Mouse (Mus musculus): ENCODE results near the gene Ralgapa2. TPM values are rescaled to one million over a fixed set of nuclear protein-coding genes. Genes with fewer than 3 reads are reported as not detected.
A peak's percentile ranks its signal among the peaks of the same experiment; 100 is the strongest.

Ralgapa2 gene
- polyA plus RNA-seq, 1 experiment = 14.5 TPM

DNA sequence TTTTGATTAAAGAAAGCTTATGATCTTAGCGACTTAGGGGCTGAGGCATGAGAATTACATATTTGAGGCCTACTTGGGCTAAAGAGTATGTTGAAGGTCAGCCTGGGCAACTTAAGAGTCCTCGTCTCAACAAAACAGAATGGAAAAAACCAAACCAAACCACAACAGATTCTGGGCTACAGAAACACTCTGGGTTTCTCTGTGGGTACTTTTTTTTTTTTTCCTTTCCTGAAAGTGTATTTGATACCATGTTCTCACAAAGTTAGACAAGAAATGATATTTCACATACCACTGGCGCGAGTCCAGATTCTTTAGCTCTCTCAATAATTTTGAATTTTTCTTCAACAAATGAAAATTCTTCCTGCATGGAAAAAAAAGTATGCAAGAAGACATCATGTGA lies 172.1 kb downstream of the Ralgapa2 start:
- no peak for DNase-seq (ENCODE audit: low read depth)
- TF ChIP-seq POLR2A (IDR thresholded peaks at IDR 0.05; ENCODE audit: borderline replicate concordance, extremely low read depth, insufficient read depth, insufficient read length, poor library complexity, severe bottlenecking) (no peak), CTCF (IDR thresholded peaks at IDR 0.05; ENCODE audit: borderline replicate concordance, extremely low read depth, insufficient read depth, insufficient read length) (no peak)

DNA sequence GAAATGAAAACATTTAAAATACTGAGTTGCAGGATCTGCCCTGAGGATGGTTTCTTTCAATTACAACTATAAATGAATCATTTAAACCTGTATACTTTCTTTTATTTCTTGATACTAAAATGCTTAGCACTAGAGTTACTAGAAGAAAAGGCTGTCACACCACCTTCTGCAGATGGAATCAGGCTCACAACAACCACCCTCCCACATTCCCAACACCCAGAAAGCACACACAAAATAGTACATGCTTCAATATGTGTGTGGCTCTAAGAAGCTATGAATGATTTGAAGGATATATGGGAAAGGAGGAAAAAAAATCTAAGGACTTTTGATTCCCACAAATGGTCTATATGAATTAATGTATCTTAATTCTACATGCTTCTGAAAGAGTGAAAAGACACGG lies 174.6 kb downstream of the Ralgapa2 start:
- TF ChIP-seq CTCF (IDR thresholded peaks at IDR 0.05; ENCODE audit: borderline replicate concordance, extremely low read depth, insufficient read depth, insufficient read length) (no peak), POLR2A (IDR thresholded peaks at IDR 0.05; ENCODE audit: borderline replicate concordance, extremely low read depth, insufficient read depth, insufficient read length, poor library complexity, severe bottlenecking) (no peak)
- DNase-seq (ENCODE audit: low read depth) = no peak

DNA sequence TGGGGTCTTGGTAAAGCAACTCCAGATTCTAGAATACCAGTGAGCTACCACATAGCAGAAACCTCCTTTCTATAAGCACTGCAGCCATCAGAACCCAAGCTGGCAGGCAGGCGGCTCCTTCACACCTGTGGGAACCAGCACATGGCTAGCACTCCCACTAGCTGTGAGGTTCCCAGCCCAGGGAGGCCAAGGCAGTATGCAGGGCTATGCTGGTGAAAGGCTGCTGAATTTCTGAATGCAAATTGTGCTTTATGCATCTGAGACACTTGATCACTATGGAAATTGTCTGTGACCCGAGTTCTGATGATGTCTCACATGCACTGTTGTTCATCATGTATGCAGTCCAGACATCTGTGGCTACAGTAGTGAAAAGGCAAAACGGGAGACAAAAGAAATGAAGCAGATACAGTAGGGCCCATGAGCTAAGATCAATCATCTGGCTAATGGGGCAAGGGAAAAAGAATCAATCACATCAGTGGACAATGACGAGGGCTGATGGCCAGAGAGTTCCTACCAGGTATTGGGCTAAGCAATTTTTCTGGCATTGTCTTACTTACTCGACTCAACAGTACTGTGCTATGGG lies 180.2 kb downstream of the Ralgapa2 start:
- DNase-seq (ENCODE audit: low read depth) = peak; percentile 66
- TF ChIP-seq POLR2A (IDR thresholded peaks at IDR 0.05; ENCODE audit: borderline replicate concordance, extremely low read depth, insufficient read depth, insufficient read length, poor library complexity, severe bottlenecking) (no peak), CTCF (IDR thresholded peaks at IDR 0.05; ENCODE audit: borderline replicate concordance, extremely low read depth, insufficient read depth, insufficient read length) (no peak)

DNA sequence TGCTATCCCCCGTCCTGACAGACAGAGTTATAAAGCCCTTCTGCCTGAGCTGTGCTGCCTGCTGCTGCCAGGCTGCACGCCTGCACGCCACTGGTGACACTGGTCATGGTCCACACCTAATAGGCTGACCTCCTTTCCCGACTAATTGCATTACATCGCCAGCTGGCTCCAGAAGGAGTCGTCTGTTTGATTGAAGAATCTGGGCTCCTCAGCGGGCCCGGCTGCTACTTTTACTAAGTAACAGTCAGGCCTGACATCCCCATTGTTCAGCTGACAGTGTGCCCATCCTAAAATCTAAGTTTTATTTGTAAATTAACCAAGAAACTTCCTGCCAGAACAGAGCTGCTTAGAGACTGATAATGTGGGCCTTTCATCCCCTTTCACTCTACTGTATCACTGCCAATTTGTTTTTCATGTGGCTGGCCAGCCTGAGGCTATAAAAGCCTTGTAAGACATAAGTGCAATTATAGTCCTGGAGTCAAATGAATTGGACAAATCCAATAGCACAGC lies 181.3 kb downstream of the Ralgapa2 start:
- TF ChIP-seq CTCF (IDR thresholded peaks at IDR 0.05; ENCODE audit: borderline replicate concordance, extremely low read depth, insufficient read depth, insufficient read length) = no peak
- TF ChIP-seq POLR2A (IDR thresholded peaks at IDR 0.05; ENCODE audit: borderline replicate concordance, extremely low read depth, insufficient read depth, insufficient read length, poor library complexity, severe bottlenecking) = no peak
- peak; percentile 97 for DNase-seq (ENCODE audit: low read depth)

DNA sequence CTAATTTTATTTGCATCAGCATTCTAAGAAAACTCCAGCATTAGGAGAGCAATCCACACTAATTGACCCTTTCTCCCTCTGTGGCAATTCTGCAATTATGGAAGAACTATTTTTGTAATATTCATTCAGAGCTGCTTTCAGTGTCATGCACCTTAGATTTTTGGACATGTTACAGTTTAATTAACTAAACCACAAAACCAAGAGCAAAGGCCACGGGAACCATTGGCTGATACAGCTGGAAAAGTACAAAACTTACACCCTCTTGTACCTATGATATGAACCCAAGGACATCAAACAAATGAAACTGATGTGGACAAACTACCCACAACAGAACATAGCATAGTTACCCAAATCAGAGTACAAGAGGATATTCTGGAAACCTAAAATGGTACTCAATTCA lies 182.0 kb downstream of the Ralgapa2 start:
- DNase-seq (ENCODE audit: low read depth) = no peak
- TF ChIP-seq CTCF (IDR thresholded peaks at IDR 0.05; ENCODE audit: borderline replicate concordance, extremely low read depth, insufficient read depth, insufficient read length) (no peak), POLR2A (IDR thresholded peaks at IDR 0.05; ENCODE audit: borderline replicate concordance, extremely low read depth, insufficient read depth, insufficient read length, poor library complexity, severe bottlenecking) (no peak)

DNA sequence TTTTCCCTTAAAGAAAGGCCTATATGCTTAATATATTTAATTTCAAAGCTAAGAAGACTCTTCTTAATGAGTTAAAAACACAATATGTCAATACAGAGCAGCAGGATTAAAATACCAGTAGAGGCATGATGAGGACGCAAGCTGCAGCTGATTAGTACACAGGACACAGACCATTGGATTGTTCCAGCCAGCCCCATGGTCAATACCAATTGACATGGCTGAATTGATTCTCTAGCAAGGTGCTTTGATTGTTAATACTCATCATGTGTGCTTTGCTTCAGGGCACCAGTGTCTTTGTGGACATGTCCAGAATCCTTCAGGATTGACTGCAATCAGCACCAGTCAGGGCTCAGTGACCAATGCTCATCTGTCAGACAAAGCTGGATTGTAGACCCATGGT lies 185.5 kb downstream of the Ralgapa2 start:
- DNase-seq (ENCODE audit: low read depth) = peak; percentile 41

DNA sequence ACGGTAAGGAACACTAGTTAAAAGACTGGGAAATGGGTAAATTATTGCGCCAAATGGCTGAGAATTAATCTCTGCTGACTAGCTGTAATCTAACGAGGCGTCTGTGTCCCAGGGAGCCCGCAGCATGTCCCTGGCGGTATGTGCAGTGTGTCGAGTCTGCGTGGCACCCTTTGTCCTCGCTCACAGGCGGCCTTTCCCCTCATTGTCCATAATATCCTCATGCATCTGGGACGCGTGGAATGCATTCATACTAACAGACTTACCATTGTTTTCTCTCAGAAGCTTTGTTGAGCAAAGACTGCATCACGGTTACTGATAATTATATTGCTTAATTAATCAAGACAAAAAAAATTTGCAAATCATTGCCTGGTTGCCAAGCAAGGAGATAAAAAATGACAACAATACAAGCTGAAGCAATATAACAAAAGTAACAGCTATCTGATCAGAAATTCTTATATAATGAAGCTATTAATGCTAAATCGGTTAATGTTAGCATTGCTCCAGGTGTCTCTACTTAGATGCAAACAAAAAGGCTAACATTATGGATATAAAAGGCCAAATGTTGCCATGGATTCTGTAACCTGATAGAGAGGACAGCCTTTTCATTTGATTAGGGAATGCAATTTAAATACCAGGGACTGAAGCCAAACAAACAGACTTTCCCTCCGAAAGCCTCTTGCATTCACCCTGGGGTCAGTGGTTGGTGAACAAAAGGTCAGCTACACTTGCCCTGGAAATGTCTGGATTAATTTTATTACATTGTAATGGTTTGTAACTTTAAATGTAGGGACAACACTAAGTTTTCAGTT lies 187.0 kb downstream of the Ralgapa2 start:
- peak; percentile 94 for DNase-seq (ENCODE audit: low read depth)
- TF ChIP-seq POLR2A (IDR thresholded peaks at IDR 0.05; ENCODE audit: borderline replicate concordance, extremely low read depth, insufficient read depth, insufficient read length, poor library complexity, severe bottlenecking) (no peak), CTCF (IDR thresholded peaks at IDR 0.05; ENCODE audit: borderline replicate concordance, extremely low read depth, insufficient read depth, insufficient read length) (no peak)

More for the DNA sequence above, 185.5 kb downstream of the Ralgapa2 start:
- TF ChIP-seq POLR2A (IDR thresholded peaks at IDR 0.05; ENCODE audit: borderline replicate concordance, extremely low read depth, insufficient read depth, insufficient read length, poor library complexity, severe bottlenecking) (no peak), CTCF (IDR thresholded peaks at IDR 0.05; ENCODE audit: borderline replicate concordance, extremely low read depth, insufficient read depth, insufficient read length) (no peak)

DNA sequence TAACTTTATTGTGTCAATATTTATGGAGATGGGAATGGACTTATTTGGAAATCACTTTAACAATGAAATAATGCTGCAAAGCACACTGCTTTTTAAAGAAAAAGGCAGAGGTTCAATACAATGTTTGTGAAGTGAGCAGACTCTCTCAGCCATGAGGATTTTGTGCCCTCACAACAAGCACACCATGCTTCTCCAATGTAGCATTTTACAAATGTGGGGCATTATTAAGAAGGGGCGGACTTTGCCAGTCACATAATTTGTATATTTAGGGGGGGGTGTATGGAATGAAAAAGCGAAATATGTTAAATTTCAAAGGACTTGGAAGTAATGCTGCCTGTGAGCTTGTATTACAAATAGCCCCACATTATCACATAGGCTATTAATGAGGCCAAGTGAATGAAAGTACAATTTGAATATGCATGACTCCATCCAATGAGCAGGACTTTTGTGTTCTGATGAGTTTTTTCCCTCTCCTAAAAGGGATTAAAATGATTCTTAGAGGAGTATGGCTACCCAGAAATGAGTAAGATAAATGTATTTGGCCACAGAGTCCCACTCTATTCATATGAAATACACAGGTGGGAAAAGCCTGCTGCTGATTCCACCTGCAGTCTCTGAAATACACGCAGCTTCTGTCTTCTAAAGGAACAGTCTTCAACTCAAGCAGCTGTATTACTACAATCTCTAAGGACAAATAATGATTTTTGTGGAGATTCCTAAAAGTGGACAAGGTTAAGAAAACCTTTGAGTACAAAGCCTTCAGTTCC lies 187.8 kb downstream of the Ralgapa2 start:
- DNase-seq (ENCODE audit: low read depth) = peak; percentile 87
- TF ChIP-seq CTCF (IDR thresholded peaks at IDR 0.05; ENCODE audit: borderline replicate concordance, extremely low read depth, insufficient read depth, insufficient read length) = no peak
- TF ChIP-seq POLR2A (IDR thresholded peaks at IDR 0.05; ENCODE audit: borderline replicate concordance, extremely low read depth, insufficient read depth, insufficient read length, poor library complexity, severe bottlenecking) = no peak

DNA sequence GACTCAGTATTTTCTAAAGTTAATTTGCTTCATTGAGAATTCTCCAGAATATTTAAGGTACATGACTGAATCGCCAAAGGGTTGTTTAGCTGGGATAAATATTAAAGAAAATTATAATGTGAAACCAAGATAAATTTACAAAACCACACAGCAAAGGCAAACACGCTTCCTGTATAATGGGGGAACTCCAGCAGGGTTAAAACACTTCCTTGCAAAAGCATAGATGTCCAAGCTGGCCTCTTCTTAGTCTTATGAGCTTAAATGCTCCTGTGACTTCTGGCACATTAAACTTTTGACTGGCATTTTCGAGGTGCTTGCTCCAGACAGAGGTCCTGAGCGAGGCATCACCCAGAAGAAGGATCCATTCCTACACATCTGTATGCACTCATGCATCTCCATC lies 188.6 kb downstream of the Ralgapa2 start:
- TF ChIP-seq CTCF (IDR thresholded peaks at IDR 0.05; ENCODE audit: borderline replicate concordance, extremely low read depth, insufficient read depth, insufficient read length) (no peak), POLR2A (IDR thresholded peaks at IDR 0.05; ENCODE audit: borderline replicate concordance, extremely low read depth, insufficient read depth, insufficient read length, poor library complexity, severe bottlenecking) (no peak)
- DNase-seq (ENCODE audit: low read depth) = no peak

DNA sequence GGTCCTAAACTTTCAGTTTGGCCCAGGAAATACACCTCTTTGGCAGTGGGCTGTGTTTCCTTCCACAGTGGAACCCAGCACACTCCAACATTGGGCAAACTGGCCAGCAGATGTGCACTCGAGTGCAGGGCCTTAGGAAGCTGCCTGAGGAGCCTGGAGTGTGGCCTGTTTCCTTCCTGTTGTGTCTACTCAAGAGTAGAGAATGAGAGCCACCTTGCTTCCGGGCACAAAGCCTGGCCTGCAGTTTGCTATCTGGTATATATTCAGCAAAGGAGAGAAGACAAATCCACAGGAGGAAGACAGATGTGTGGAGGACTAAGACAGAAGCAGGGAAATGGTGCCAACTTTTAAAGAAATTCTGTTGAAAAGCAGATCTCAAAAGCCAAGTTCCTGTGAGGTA lies 189.4 kb downstream of the Ralgapa2 start:
- DNase-seq (ENCODE audit: low read depth) = no peak
- TF ChIP-seq CTCF (IDR thresholded peaks at IDR 0.05; ENCODE audit: borderline replicate concordance, extremely low read depth, insufficient read depth, insufficient read length) (no peak), POLR2A (IDR thresholded peaks at IDR 0.05; ENCODE audit: borderline replicate concordance, extremely low read depth, insufficient read depth, insufficient read length, poor library complexity, severe bottlenecking) (no peak)

DNA sequence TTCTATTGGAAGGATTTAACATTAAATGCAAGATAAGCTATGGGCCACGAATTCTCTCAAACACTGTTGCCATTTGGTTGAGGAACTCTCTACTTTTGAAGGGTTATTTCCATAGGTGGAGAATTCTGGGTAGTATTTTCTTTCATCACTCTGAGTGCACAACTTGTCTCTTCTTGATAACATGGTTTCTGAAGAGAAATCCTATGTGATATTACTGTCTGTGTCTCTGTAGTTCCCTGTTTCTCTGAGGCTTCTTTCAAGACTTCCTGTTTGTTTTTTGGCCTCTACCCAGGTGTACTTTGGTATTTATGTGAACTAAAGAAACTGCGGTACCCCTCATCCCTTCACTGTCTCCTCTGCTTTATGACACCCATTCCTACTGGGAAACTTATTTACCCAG lies 190.1 kb downstream of the Ralgapa2 start:
- DNase-seq (ENCODE audit: low read depth) = no peak
- TF ChIP-seq CTCF (IDR thresholded peaks at IDR 0.05; ENCODE audit: borderline replicate concordance, extremely low read depth, insufficient read depth, insufficient read length) (no peak), POLR2A (IDR thresholded peaks at IDR 0.05; ENCODE audit: borderline replicate concordance, extremely low read depth, insufficient read depth, insufficient read length, poor library complexity, severe bottlenecking) (no peak)
